Mouse (Mus musculus) forebrain, embryonic 15.5 days (tissue): ENCODE data around the gene Gm49510. TPM values are rescaled to one million over a fixed set of nuclear protein-coding genes. Genes with fewer than 3 reads are reported as not detected.

Source experiments
- ATAC-seq: fragments of 200-750 bp; cut with Nextera tagmentation; replicated peaks from 2 replicates; pipeline ENCODE4 v1.8.0; 2017; ENCODE audit warnings: mild to moderate bottlenecking, moderate TSS enrichment, moderate library complexity
- H3K27ac ChIP-seq: fragments of 300-500 bp; sonication (generic); replicated peaks from 2 replicates; pipeline ENCODE4 v1.5.1; 2015; ENCODE audit warnings: mild to moderate bottlenecking, inconsistent platforms
- H3K27me3 ChIP-seq: fragments of 300-500 bp; sonication (generic); 2 replicates; pipeline ENCODE4 v1.6.1; 2015; ENCODE audit warnings: inconsistent platforms
- H3K36me3 ChIP-seq: fragments of 300-500 bp; sonication (generic); 2 replicates; pipeline ENCODE4 v1.6.1; 2015; ENCODE audit warnings: mild to moderate bottlenecking, inconsistent platforms
- H3K4me1 ChIP-seq: fragments of 300-500 bp; sonication (generic); 2 replicates; pipeline ENCODE4 v1.6.1; 2015; ENCODE audit warnings: inconsistent platforms
- H3K4me2 ChIP-seq: fragments of 300-500 bp; sonication (generic); replicated peaks from 2 replicates; pipeline ENCODE4 v1.6.1; 2015; ENCODE audit warnings: mild to moderate bottlenecking, inconsistent platforms
- H3K4me3 ChIP-seq: fragments of 300-500 bp; sonication (generic); 2 replicates; pipeline ENCODE4 v1.5.1; 2015; ENCODE audit warnings: mild to moderate bottlenecking, inconsistent platforms
- H3K9ac ChIP-seq: fragments of 300-500 bp; sonication (generic); replicated peaks from 2 replicates; pipeline ENCODE4 v1.6.1; 2015; ENCODE audit warnings: mild to moderate bottlenecking, inconsistent platforms
- H3K9me3 ChIP-seq: fragments of 300-500 bp; sonication (generic); 2 replicates; pipeline ENCODE4 v1.6.1; 2016; ENCODE audit warnings: inconsistent platforms
- WGBS: fragments of 180-500 bp; shearing (Covaris S2); methylation state at CpG from one replicate; pipeline ENCODE4 v1.1.7; 2015; ENCODE audit warnings: mixed read lengths; 5-methylcytosine and 5-hydroxymethylcytosine counted together
- polyA plus RNA-seq: library from polyadenylated mRNA; unstranded; fragments of >200 nt; fragmentation: Nextera tagmentation; extraction: Ambion mirVana; gene quantifications from 2 replicates; pipeline ENCODE4 v1.2.1, GENCODE M21; 2015

Gm49510 gene
- polyA plus RNA-seq, 1 experiment from 2014 or later, result not detected

DNA sequence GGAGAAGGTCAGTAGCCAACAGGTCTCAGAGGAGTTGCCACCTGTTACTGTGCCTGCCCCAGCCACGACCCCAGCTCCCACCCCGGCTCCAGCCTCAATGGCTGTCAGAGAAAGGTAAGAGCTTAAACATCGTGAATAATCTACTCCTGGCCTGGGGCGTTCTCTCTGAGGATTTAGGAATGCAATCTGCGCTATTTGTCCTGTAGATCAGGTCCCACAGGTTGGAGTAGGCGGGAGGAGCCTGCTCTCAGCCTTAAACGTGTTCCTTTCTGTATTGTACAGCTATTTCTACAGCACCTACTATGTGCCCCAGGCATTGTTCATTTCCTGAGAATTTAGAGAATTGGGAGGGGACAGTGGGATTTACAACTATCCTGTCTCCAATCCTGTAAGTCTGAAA, 8.9 kb downstream of the Gm49510 start:
- no peak for ATAC-seq
- Histone ChIP-seq H3K9me3 (no peaks in the 10 kb centered on the region), H3K4me1 (peaks cover 5% of the 10 kb centered on the region), H3K27me3 (no peaks in the 10 kb centered on the region), H3K27ac (no peak overlapping the region), H3K36me3 (no peaks in the 10 kb centered on the region), H3K9ac (no peak overlapping the region), H3K4me3 (no peak overlapping the region), H3K4me2 (no peak overlapping the region)
- 85% methylated on average over 7 of the region's 7 CpGs for WGBS

GRCm38 (mm10) chr15:78908982-78909381, 9.5 kb downstream of the Gm49510 start:
- ATAC-seq, result no peak
- WGBS, result 92% methylated on average over 8 of the region's 8 CpGs
- no peaks in the 10 kb centered on the region for H3K36me3 ChIP-seq
- no peaks in the 10 kb centered on the region for H3K9me3 ChIP-seq
- H3K4me3 ChIP-seq, result no peak overlapping the region
- no peak overlapping the region for H3K9ac ChIP-seq
- no peak overlapping the region for H3K27ac ChIP-seq
- H3K4me2 ChIP-seq, result no peak overlapping the region
- H3K4me1 ChIP-seq, result peaks cover 6% of the 10 kb centered on the region
- H3K27me3 ChIP-seq, result no peaks in the 10 kb centered on the region

- Histone ChIP-seq H3K9ac (no peak overlapping the region), H3K36me3 (no peaks in the 10 kb centered on the region), H3K27ac (no peak overlapping the region), H3K4me1 (peaks cover 31% of the 10 kb centered on the region), H3K27me3 (no peaks in the 10 kb centered on the region), H3K4me2 (no peak overlapping the region), H3K4me3 (no peak overlapping the region), H3K9me3 (no peaks in the 10 kb centered on the region)
- WGBS, result 29% methylated on average over 9 of the region's 9 CpGs
- no peak for ATAC-seq
Observed at GRCm38 (mm10) chr15:78912040-78912439, 12.6 kb downstream of the Gm49510 start.

DNA sequence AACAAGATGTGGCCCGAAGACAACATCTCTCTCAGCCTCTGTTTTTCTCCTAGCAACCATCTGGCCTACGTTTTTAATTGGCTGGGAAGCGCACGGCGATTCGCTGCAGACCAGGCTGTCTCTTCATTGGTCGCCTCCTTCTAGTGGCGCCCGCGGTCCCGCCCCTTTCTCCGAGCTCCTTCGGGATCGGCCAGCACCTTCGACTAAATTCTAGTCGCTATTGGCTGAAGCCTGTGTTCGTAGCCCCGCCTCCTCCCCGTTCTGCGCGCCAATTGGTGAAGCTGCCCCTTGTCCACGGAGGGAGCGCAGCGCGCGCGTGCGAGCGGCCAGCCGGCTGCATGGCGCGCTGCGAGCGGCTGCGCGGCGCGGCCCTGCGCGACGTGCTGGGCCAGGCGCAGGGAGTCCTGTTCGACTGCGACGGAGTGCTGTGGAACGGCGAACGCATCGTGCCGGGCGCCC, 14.2 kb downstream of the Gm49510 start, which contains the start of gene Pdxp:
Pdxp (plus strand) TSS at position 288 of the 459 bp plus-strand sequence.
- H3K4me3 ChIP-seq, result peak within 1 kb of the TSS; percentile 67
- H3K27me3 ChIP-seq, result no peaks in the 10 kb centered on the region
- peak within 1 kb of the TSS; percentile 70 for H3K4me2 ChIP-seq
- under 1% methylated on average over 50 of the region's 51 CpGs for WGBS
- peaks cover 37% of the 10 kb centered on the region for H3K4me1 ChIP-seq
- ATAC-seq, result peak; percentile 96
- H3K9ac ChIP-seq, result peak within 1 kb of the TSS; percentile 74
- peaks cover 5% of the 10 kb centered on the region; the same call in 1 of the 2 replicates for H3K36me3 ChIP-seq
- H3K27ac ChIP-seq, result peak within 1 kb of the TSS; percentile 95
- H3K9me3 ChIP-seq, result no peaks in the 10 kb centered on the region

DNA sequence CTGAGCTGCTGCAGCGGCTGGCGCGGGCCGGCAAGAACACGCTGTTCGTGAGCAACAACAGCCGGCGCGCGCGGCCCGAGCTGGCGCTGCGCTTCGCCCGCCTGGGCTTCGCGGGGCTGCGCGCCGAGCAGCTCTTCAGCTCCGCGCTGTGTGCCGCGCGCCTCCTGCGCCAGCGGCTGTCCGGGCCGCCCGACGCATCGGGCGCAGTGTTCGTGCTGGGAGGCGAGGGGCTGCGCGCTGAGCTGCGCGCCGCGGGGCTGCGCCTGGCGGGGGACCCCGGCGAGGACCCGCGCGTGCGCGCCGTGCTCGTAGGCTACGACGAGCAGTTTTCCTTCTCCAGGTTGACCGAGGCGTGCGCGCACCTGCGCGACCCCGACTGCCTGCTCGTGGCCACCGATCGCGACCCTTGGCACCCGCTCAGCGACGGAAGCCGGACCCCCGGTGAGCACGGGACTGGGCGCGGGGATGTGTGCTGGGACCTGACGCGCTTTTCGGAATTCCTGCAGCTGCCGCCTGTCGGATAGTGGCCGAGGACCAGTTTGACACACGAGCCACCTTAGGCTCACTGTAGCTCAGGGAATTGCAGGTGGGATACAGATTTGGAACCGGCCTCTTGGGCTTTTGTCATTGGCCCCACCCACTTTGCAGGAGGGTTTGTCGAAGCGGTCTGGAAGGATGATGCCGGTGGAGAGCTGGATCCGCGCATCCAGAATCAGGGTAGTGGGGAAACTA, 14.8 kb downstream of the Gm49510 start:
- H3K27ac ChIP-seq, result peak overlapping the region; percentile 95
- H3K9me3 ChIP-seq, result no peaks in the 10 kb centered on the region
- H3K4me2 ChIP-seq, result peak overlapping the region; percentile 70
- ATAC-seq, result peak; percentile 77
- peak overlapping the region; percentile 67 for H3K4me3 ChIP-seq
- H3K9ac ChIP-seq, result peak overlapping the region; percentile 74
- H3K36me3 ChIP-seq, result peaks cover 10% of the 10 kb centered on the region
- under 1% methylated on average over 87 of the region's 87 CpGs for WGBS
- peaks cover 37% of the 10 kb centered on the region for H3K4me1 ChIP-seq
- no peaks in the 10 kb centered on the region for H3K27me3 ChIP-seq

DNA sequence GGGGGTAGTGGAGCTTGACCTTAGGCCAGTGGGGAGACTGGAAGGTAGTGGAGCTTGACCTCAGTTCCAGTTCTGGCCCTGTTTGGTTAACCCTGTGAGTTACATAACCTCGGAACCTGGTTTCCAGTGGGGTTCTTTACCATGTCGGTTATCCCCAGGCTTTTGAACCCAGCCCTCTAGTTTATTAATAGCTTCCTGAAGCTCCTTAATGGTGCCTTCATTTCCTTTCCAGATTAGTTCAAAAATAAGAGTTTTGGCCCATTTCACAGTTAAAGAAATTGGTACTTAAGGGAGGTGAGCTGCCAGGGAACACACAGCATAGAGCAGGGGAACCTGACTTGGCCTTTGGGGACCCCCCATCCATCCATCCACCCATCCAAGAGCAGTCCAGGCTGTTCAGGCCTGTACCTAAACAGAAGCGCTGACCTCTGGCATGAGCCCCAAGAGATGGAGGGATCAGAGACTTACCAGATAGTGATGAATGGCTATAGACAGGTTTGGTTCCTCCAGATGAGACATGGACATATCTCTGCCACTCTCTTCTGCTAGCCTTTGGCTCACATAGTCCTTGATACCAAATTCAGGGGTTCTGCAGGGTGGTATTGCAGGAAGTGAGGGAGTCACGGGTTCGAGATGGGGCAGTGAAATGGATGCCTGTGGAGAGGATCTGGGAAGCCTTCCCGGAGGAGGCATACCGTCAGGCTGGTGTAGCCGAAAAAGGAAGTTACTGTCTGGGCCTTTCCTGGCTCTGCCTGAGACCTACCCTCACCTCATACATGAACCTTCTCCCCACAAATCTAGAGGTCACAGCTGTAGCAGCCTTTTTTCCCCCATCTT, 15.6 kb downstream of the Gm49510 start:
- Histone ChIP-seq H3K36me3 (peaks cover 18% of the 10 kb centered on the region), H3K27ac (peak overlapping the region; percentile 95), H3K9ac (peak overlapping the region; percentile 74), H3K4me2 (peak overlapping the region; percentile 70), H3K4me3 (peak overlapping the region; percentile 67), H3K9me3 (no peaks in the 10 kb centered on the region), H3K27me3 (no peaks in the 10 kb centered on the region), H3K4me1 (peaks cover 37% of the 10 kb centered on the region)
- WGBS, result 44% methylated on average over 8 of the region's 8 CpGs
- ATAC-seq, result no peak

DNA sequence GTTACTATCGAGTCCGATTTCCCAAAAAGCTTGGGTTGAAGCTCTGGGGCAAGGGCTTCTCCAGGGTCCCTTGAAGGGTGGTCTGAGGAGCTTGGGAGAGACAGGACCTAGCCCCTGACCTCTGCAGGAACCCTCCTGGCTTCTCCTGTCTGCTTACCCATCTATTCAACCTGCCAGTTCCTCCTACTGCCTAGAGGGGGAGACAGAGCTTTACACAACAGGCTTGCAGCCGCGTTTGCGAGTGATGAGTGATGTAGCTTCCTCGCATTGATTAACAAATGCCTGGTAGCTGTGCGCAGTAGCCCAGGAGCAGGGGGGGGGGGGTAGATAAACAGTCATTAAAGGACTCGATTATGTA, 16.2 kb downstream of the Gm49510 start:
- peak overlapping the region; percentile 71 for H3K27ac ChIP-seq
- H3K9me3 ChIP-seq, result no peaks in the 10 kb centered on the region
- H3K4me1 ChIP-seq, result peaks cover 37% of the 10 kb centered on the region
- H3K9ac ChIP-seq, result peak overlapping the region; percentile 74
- peak; percentile 24 for ATAC-seq
- peak overlapping the region; percentile 70 for H3K4me2 ChIP-seq
- H3K27me3 ChIP-seq, result no peaks in the 10 kb centered on the region
- H3K4me3 ChIP-seq, result peak overlapping the region; percentile 67
- WGBS, result 7% methylated on average over 8 of the region's 8 CpGs
- peaks cover 18% of the 10 kb centered on the region for H3K36me3 ChIP-seq

DNA sequence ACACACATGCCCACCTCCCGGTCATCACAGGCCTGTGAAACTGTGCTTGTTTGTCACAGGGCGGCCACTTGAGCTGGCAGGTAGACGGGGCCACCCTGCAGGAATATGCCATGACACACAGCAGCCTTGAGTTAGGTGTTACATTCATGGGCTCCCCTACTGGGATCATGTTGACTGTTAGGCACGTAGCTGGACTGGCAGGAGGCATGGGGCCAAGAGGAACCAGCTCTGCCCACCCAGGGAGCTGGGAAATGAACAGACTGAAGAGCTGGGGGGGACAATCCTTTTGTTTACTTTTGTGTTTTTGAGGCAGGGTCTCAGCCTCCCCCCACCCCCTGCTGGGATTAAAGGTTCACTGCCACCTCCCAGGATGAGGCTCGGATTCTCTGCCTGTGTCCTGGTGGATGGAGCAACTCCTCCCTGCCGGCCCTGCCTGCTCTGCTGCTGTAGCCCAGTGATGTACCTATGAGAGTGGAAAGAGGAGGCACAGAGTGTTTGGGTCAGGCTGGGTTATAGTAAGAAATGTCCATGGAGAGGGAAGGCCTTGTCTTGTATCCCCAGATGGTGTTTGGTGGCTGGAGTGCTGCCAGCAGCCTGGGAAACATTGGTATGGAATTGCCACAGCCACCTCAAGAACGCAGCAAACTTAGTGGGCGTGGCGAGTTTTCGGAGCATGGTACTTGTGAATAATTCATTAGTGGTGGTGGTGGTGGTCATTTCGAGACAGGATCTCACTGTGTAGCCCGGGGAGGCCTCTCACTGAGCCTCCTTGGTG, 16.8 kb downstream of the Gm49510 start:
- H3K27me3 ChIP-seq, result no peaks in the 10 kb centered on the region
- peaks cover 37% of the 10 kb centered on the region for H3K4me1 ChIP-seq
- 32% methylated on average over 12 of the region's 12 CpGs for WGBS
- H3K27ac ChIP-seq, result peak overlapping the region; percentile 71
- H3K36me3 ChIP-seq, result peaks cover 18% of the 10 kb centered on the region
- H3K9me3 ChIP-seq, result no peaks in the 10 kb centered on the region
- peak overlapping the region; percentile 70 for H3K4me2 ChIP-seq
- H3K4me3 ChIP-seq, result peak overlapping the region; percentile 67
- peak overlapping the region; percentile 74 for H3K9ac ChIP-seq
- ATAC-seq, result no peak

DNA sequence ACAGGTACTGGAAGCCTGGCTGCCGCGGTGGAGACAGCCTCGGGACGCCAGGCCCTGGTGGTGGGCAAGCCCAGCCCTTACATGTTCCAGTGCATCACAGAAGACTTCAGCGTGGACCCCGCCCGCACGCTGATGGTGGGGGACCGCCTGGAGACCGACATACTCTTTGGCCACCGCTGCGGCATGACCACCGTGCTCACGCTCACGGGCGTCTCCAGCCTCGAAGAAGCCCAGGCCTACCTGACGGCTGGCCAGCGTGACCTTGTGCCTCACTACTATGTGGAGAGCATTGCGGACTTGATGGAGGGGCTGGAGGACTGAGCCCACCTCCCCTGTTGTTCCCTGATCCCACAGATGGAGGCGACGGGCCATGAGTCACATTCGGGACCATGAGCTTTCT, 18.7 kb downstream of the Gm49510 start:
- no peak for ATAC-seq

DNA sequence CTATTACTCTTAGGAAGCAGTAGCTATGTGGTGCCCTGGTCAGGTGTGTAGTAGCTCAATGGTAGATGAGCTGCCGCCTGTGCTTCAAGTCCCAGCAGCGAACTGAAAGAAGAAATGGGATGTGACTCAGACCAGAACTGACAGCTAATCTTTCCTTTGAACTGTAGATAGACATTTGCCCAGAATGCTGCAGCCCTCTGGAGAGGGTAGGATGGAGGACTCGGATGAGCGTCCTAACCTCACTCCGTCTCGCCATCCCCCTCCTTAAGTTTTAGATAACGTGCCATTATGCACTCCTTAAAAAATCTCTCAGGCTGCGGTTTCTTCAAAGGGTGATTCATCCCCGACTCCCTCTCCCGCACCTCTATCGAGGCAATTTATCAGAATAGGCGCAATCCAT, 20.4 kb downstream of the Gm49510 start:
- no peak overlapping the region for H3K4me3 ChIP-seq
- no peak overlapping the region for H3K9ac ChIP-seq
- no peaks in the 10 kb centered on the region for H3K27me3 ChIP-seq
- no peak overlapping the region for H3K27ac ChIP-seq
- H3K4me2 ChIP-seq, result no peak overlapping the region
- no peak for ATAC-seq
- peaks cover 18% of the 10 kb centered on the region for H3K36me3 ChIP-seq
- no peaks in the 10 kb centered on the region for H3K9me3 ChIP-seq
- H3K4me1 ChIP-seq, result peaks cover 27% of the 10 kb centered on the region
- WGBS, result 84% methylated on average over 12 of the region's 12 CpGs

More for the DNA sequence above, 18.7 kb downstream of the Gm49510 start:
- Histone ChIP-seq H3K27ac (no peak overlapping the region), H3K4me1 (peaks cover 35% of the 10 kb centered on the region), H3K4me2 (no peak overlapping the region), H3K9ac (no peak overlapping the region), H3K9me3 (no peaks in the 10 kb centered on the region), H3K4me3 (no peak overlapping the region), H3K27me3 (no peaks in the 10 kb centered on the region), H3K36me3 (peaks cover 18% of the 10 kb centered on the region)
- 93% methylated on average over 23 of the region's 23 CpGs for WGBS

DNA sequence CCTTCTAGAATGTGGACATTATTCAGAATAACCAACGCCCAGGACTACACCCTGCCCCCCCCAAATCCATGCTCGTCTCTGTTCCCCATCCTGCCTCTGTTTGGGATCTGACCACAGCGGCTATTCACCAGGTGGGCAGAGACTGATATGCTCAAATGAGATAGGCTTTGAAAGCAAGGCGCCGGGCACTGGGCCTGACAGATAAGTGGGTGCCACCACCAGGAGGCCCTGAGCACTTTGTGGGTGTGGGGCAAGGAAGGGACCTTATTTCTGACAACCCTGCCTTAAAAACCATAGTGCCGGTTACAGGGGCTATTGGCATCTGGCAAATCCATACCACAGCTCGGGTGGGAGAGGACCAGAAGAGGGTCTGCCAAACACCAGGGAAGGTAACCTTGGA, 23.2 kb downstream of the Gm49510 start:
- no peak overlapping the region for H3K27ac ChIP-seq
- H3K9ac ChIP-seq, result no peak overlapping the region
- ATAC-seq, result no peak
- H3K4me1 ChIP-seq, result peaks cover 21% of the 10 kb centered on the region
- H3K4me3 ChIP-seq, result no peak overlapping the region
- peaks cover 18% of the 10 kb centered on the region for H3K36me3 ChIP-seq
- no peak overlapping the region for H3K4me2 ChIP-seq
- no peaks in the 10 kb centered on the region for H3K27me3 ChIP-seq
- 91% methylated on average over 7 of the region's 7 CpGs for WGBS
- no peaks in the 10 kb centered on the region for H3K9me3 ChIP-seq

- no peak for ATAC-seq
- Histone ChIP-seq H3K9me3 (no peaks in the 10 kb centered on the region), H3K36me3 (peaks cover 12% of the 10 kb centered on the region), H3K27ac (no peak overlapping the region), H3K4me1 (peaks cover 27% of the 10 kb centered on the region), H3K9ac (no peak overlapping the region), H3K4me3 (no peak overlapping the region), H3K27me3 (no peaks in the 10 kb centered on the region), H3K4me2 (no peak overlapping the region)
- WGBS, result 84% methylated on average over 6 of the region's 6 CpGs
Observed at GRCm38 (mm10) chr15:78923585-78923984, 24.1 kb downstream of the Gm49510 start.
